Mouse (Mus musculus): ENCODE measurements around the gene Nt5dc2.

DNA sequence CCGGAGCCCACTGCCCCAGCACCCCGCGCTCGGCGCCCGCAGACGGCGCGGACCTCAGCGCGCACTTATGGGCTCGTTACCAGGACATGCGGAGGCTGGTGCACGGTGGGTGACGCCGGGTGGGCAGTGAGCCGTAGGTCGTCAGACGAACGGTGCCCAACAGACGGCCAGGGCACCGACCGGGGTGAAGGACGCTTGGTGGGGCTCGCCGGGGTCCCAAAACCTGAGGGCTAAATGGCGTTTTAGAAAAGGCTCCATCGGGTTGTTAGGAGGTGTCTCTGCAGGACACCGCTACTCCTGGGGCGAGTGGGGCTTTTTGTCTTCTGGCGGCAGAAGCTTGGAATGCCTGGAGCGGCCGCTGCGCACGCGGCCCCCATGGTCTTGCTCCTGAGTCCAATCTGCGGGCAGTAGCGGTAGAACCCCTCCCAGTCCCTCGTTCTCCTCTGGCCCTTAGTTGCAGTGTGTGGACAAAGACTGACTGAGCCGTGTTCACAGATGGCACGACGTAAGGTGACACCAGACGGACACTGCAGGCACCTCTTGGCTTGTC is 494 bp downstream of the Nt5dc2 start:
- TF ChIP-seq POLR2AphosphoS2 (IDR thresholded peaks at IDR 0.05; ENCODE audit: low read depth, low read length) (no peak), POLR2A (IDR thresholded peaks at IDR 0.05; ENCODE audit: low read depth, low read length) (no peak), UBTF (IDR thresholded peaks at IDR 0.05; ENCODE audit: low read depth, low read length) (no peak), ZNF384 (IDR thresholded peaks at IDR 0.05; ENCODE audit: low read depth, low read length) (no peak), BHLHE40 (IDR thresholded peaks at IDR 0.05; ENCODE audit: low read depth, low read length) (no peak)

All from CH12.LX (cell line).